Mouse (Mus musculus): ENCODE results near the gene Pknox2. TPM values are rescaled to one million over a fixed set of nuclear protein-coding genes. Genes with fewer than 3 reads are reported as not detected.
A peak's percentile ranks its signal among the peaks of the same experiment; 100 is the strongest.

The Pknox2 gene
- polyA plus RNA-seq, 1 experiment: not detected

- no peak overlapping the region for H3K4me3 ChIP-seq (ENCODE audit: insufficient read depth, low read length)
- no peaks in the 10 kb centered on the region for H3K4me1 ChIP-seq (ENCODE audit: control insufficient read depth, insufficient read depth, low read length)
- TF ChIP-seq CTCF (IDR thresholded peaks at IDR 0.05; ENCODE audit: low read depth, low read length): no peak
- no peak for TF ChIP-seq POLR2A (IDR thresholded peaks at IDR 0.05; ENCODE audit: borderline replicate concordance, low read depth, low read length)
- no peak overlapping the region for H3K27ac ChIP-seq (ENCODE audit: insufficient read depth, low read depth, low read length)
These were observed 108.8 kb downstream of the Pknox2 start for GRCm38 (mm10) chr9:37038445-37038844.

- no peak for TF ChIP-seq POLR2A (IDR thresholded peaks at IDR 0.05; ENCODE audit: borderline replicate concordance, low read depth, low read length)
- no peak for TF ChIP-seq CTCF (IDR thresholded peaks at IDR 0.05; ENCODE audit: low read depth, low read length)
- Histone ChIP-seq H3K27ac (ENCODE audit: insufficient read depth, low read depth, low read length) (no peak overlapping the region), H3K4me1 (ENCODE audit: control insufficient read depth, insufficient read depth, low read length) (no peaks in the 10 kb centered on the region), H3K4me3 (ENCODE audit: insufficient read depth, low read length) (no peak overlapping the region)
These were observed 109.8 kb downstream of the Pknox2 start for GRCm38 (mm10) chr9:37037405-37037804.

GRCm38 (mm10) chr9:37035248-37035647 lies 112.0 kb downstream of the Pknox2 start:
- H3K4me1 ChIP-seq (ENCODE audit: control insufficient read depth, insufficient read depth, low read length): no peaks in the 10 kb centered on the region
- no peak overlapping the region for H3K27ac ChIP-seq (ENCODE audit: insufficient read depth, low read depth, low read length)
- no peak overlapping the region for H3K4me3 ChIP-seq (ENCODE audit: insufficient read depth, low read length)
- no peak for TF ChIP-seq POLR2A (IDR thresholded peaks at IDR 0.05; ENCODE audit: borderline replicate concordance, low read depth, low read length)
- TF ChIP-seq CTCF (IDR thresholded peaks at IDR 0.05; ENCODE audit: low read depth, low read length): 0 out of 2 replicates have a peak, but pooled peaks have one; percentile 11

GRCm38 (mm10) chr9:37034316-37034715 lies 112.9 kb downstream of the Pknox2 start:
- TF ChIP-seq CTCF (IDR thresholded peaks at IDR 0.05; ENCODE audit: low read depth, low read length) (no peak), POLR2A (IDR thresholded peaks at IDR 0.05; ENCODE audit: borderline replicate concordance, low read depth, low read length) (no peak)
- no peaks in the 10 kb centered on the region for H3K4me1 ChIP-seq (ENCODE audit: control insufficient read depth, insufficient read depth, low read length)
- H3K4me3 ChIP-seq (ENCODE audit: insufficient read depth, low read length): no peak overlapping the region
- no peak overlapping the region for H3K27ac ChIP-seq (ENCODE audit: insufficient read depth, low read depth, low read length)

GRCm38 (mm10) chr9:37030347-37031213 lies 116.6 kb downstream of the Pknox2 start:
- Histone ChIP-seq H3K4me3 (ENCODE audit: insufficient read depth, low read length) (no peak overlapping the region), H3K4me1 (ENCODE audit: control insufficient read depth, insufficient read depth, low read length) (no peaks in the 10 kb centered on the region), H3K27ac (ENCODE audit: insufficient read depth, low read depth, low read length) (no peak overlapping the region)
- TF ChIP-seq POLR2A (IDR thresholded peaks at IDR 0.05; ENCODE audit: borderline replicate concordance, low read depth, low read length) (no peak), CTCF (IDR thresholded peaks at IDR 0.05; ENCODE audit: low read depth, low read length) (no peak)

GRCm38 (mm10) chr9:37029811-37030346 lies 117.3 kb downstream of the Pknox2 start:
- no peak overlapping the region for H3K4me3 ChIP-seq (ENCODE audit: insufficient read depth, low read length)
- H3K27ac ChIP-seq (ENCODE audit: insufficient read depth, low read depth, low read length): no peak overlapping the region
- no peaks in the 10 kb centered on the region for H3K4me1 ChIP-seq (ENCODE audit: control insufficient read depth, insufficient read depth, low read length)
- TF ChIP-seq POLR2A (IDR thresholded peaks at IDR 0.05; ENCODE audit: borderline replicate concordance, low read depth, low read length) (no peak), CTCF (IDR thresholded peaks at IDR 0.05; ENCODE audit: low read depth, low read length) (no peak)

GRCm38 (mm10) chr9:37027825-37028575 lies 119.2 kb downstream of the Pknox2 start:
- Histone ChIP-seq H3K27ac (ENCODE audit: insufficient read depth, low read depth, low read length) (no peak overlapping the region), H3K4me1 (ENCODE audit: control insufficient read depth, insufficient read depth, low read length) (no peaks in the 10 kb centered on the region), H3K4me3 (ENCODE audit: insufficient read depth, low read length) (no peak overlapping the region)
- no peak for TF ChIP-seq CTCF (IDR thresholded peaks at IDR 0.05; ENCODE audit: low read depth, low read length)
- no peak for TF ChIP-seq POLR2A (IDR thresholded peaks at IDR 0.05; ENCODE audit: borderline replicate concordance, low read depth, low read length)

GRCm38 (mm10) chr9:37025913-37026312 lies 121.3 kb downstream of the Pknox2 start:
- no peaks in the 10 kb centered on the region for H3K4me1 ChIP-seq (ENCODE audit: control insufficient read depth, insufficient read depth, low read length)
- no peak overlapping the region for H3K4me3 ChIP-seq (ENCODE audit: insufficient read depth, low read length)
- H3K27ac ChIP-seq (ENCODE audit: insufficient read depth, low read depth, low read length): no peak overlapping the region
- TF ChIP-seq CTCF (IDR thresholded peaks at IDR 0.05; ENCODE audit: low read depth, low read length) (no peak), POLR2A (IDR thresholded peaks at IDR 0.05; ENCODE audit: borderline replicate concordance, low read depth, low read length) (no peak)

- no peaks in the 10 kb centered on the region for H3K4me1 ChIP-seq (ENCODE audit: control insufficient read depth, insufficient read depth, low read length)
- H3K4me3 ChIP-seq (ENCODE audit: insufficient read depth, low read length): no peak overlapping the region
- TF ChIP-seq POLR2A (IDR thresholded peaks at IDR 0.05; ENCODE audit: borderline replicate concordance, low read depth, low read length): no peak
- TF ChIP-seq CTCF (IDR thresholded peaks at IDR 0.05; ENCODE audit: low read depth, low read length): no peak
- H3K27ac ChIP-seq (ENCODE audit: insufficient read depth, low read depth, low read length): no peak overlapping the region
These were observed 125.5 kb downstream of the Pknox2 start for GRCm38 (mm10) chr9:37021586-37022230.

Measured in bone marrow macrophage, adult 2 months (primary cell).